Mouse (Mus musculus): ENCODE results near the gene Birc5. TPM values are rescaled to one million over a fixed set of nuclear protein-coding genes. Genes with fewer than 3 reads are reported as not detected.

The Birc5 gene
- total RNA-seq, 2 experiments from 2014 or later, result 83.4 to 178 TPM

GRCm38 (mm10) chr11:117847593-117848215, 1.3 kb upstream of the Birc5 start:
- ATAC-seq (replicated peaks; ENCODE audit: low FRiP score, poor library complexity, severe bottlenecking), result no peak

GRCm38 (mm10) chr11:117848271-117848984, 623 bp upstream of the Birc5 start:
- ATAC-seq (replicated peaks; ENCODE audit: low FRiP score, poor library complexity, severe bottlenecking), result peak; percentile 54

GRCm38 (mm10) chr11:117852875-117853274, 3.8 kb downstream of the Birc5 start:
- no peak for ATAC-seq (replicated peaks; ENCODE audit: low FRiP score, poor library complexity, severe bottlenecking)

- ATAC-seq (replicated peaks; ENCODE audit: low FRiP score, poor library complexity, severe bottlenecking), result no peak
Measured at GRCm38 (mm10) chr11:117854241-117854640, 5.2 kb downstream of the Birc5 start.

GRCm38 (mm10) chr11:117855360-117855759, 6.3 kb downstream of the Birc5 start:
- ATAC-seq (replicated peaks; ENCODE audit: low FRiP score, poor library complexity, severe bottlenecking), result no peak

GRCm38 (mm10) chr11:117855975-117856374, 6.9 kb downstream of the Birc5 start:
- no peak for ATAC-seq (replicated peaks; ENCODE audit: low FRiP score, poor library complexity, severe bottlenecking)

GRCm38 (mm10) chr11:117857462-117857861, 8.4 kb downstream of the Birc5 start:
- no peak for ATAC-seq (replicated peaks; ENCODE audit: low FRiP score, poor library complexity, severe bottlenecking)

GRCm38 (mm10) chr11:117858392-117858791, 9.3 kb downstream of the Birc5 start:
- no peak for ATAC-seq (replicated peaks; ENCODE audit: low FRiP score, poor library complexity, severe bottlenecking)

- ATAC-seq (replicated peaks; ENCODE audit: low FRiP score, poor library complexity, severe bottlenecking), result no peak
Measured at GRCm38 (mm10) chr11:117860601-117861000, 11.6 kb downstream of the Birc5 start, which contains the start of gene Tmem235. TSS of gene Tmem235 (plus strand) at chr11:117860752.

GRCm38 (mm10) chr11:117863174-117863856, 14.3 kb downstream of the Birc5 start:
- no peak for ATAC-seq (replicated peaks; ENCODE audit: low FRiP score, poor library complexity, severe bottlenecking)

GRCm38 (mm10) chr11:117864805-117865204, 15.8 kb downstream of the Birc5 start:
- ATAC-seq (replicated peaks; ENCODE audit: low FRiP score, poor library complexity, severe bottlenecking), result no peak

- ATAC-seq (replicated peaks; ENCODE audit: low FRiP score, poor library complexity, severe bottlenecking), result no peak
Measured at GRCm38 (mm10) chr11:117865988-117866387, 16.9 kb downstream of the Birc5 start.

- peak; percentile 62 for ATAC-seq (replicated peaks; ENCODE audit: low FRiP score, poor library complexity, severe bottlenecking)
Measured at GRCm38 (mm10) chr11:117870688-117871365, 21.8 kb downstream of the Birc5 start.

GRCm38 (mm10) chr11:117871376-117871775, 22.3 kb downstream of the Birc5 start:
- ATAC-seq (replicated peaks; ENCODE audit: low FRiP score, poor library complexity, severe bottlenecking), result 0 out of 2 replicates have a peak, but pooled peaks have one; percentile 2

GRCm38 (mm10) chr11:117871911-117872584, 23.0 kb downstream of the Birc5 start:
- ATAC-seq (replicated peaks; ENCODE audit: low FRiP score, poor library complexity, severe bottlenecking), result no peak

- no peak for ATAC-seq (replicated peaks; ENCODE audit: low FRiP score, poor library complexity, severe bottlenecking)
Measured at GRCm38 (mm10) chr11:117872861-117873608, 24.0 kb downstream of the Birc5 start, which contains the start of gene Tha1. TSS of gene Tha1 (minus strand) at chr11:117873481.

GRCm38 (mm10) chr11:117874419-117874818, 25.4 kb downstream of the Birc5 start:
- no peak for ATAC-seq (replicated peaks; ENCODE audit: low FRiP score, poor library complexity, severe bottlenecking)

- ATAC-seq (replicated peaks; ENCODE audit: low FRiP score, poor library complexity, severe bottlenecking), result no peak
Measured at GRCm38 (mm10) chr11:117875681-117876080, 26.6 kb downstream of the Birc5 start.

All from erythroblast, adult 5-6 weeks (primary cell).